Mouse (Mus musculus) kidney, postnatal 14 days (tissue): ENCODE results near the gene Akna.

Experiments used
- DNase-seq: peaks from one replicate; pipeline ENCODE4 v3.0.0; 2022; ENCODE audit warnings: mixed read lengths

Akna gene

DNA sequence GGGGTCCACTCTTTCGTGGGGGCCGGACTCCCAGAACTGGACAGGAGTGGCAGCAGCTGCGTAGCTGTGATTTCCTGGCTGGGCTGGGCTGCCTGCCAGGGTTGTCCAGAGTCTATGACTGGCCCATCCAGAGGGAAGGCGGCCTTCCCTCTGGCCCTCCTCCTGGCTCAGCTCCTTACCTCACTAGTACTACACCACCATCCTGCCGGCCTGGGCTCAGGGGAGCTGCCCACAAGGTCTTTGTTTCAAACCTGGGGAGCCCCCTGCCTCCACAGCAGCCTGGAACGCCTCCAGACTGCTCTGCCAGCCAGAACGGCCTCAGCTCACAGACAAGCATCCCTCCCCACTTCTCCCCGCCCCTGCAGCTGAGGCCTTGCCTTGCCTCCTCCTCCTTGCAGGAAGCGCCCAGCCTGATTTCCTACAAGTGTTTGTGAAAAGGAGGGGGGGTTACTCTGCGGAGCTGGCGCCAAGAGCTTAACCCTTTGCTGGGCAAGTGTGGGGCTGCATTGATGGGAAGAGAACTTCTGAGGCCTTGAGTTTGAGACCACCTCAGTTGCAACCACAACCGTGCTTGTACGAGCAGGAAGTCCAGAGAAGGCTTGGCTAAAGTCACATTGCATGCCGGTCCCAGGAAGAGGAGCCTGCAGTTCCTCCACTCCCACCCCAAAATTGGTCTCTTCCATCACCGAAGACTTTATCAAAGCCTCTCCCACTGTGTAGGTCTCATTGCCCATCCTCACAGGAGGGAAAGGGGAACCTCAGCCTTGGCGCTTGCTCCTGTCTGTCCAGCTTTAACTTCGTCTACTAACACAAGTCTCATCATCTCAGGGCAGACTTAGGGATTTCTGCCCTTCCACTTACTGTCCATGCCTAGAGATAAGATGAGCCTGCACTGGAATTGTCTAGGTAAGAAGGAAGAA lies at the start of gene Akna:
TSS of gene Akna (minus strand) at position 315 of the 920 bp plus-strand sequence.
- peak; percentile 94 for DNase-seq

DNA sequence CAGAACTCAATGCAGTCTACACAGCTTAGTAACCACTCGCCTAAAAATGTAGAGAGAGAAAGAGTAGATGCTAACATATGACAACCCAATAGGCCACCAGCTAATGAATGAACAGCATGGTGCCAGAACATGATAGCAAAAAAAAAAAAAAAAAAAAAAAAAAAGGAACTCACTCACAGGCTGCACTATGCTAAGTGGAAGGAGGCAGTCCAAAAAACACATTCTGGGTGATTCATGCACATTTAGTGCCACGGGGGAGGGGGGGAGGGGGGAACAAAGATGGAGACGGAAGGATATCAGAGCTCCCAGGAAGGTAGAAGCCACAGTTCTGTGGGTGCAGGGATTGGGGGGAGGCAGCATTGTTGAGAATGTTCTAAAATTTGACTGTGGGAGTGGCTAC lies 49.4 kb upstream of the Akna start:
- no peak for DNase-seq

DNA sequence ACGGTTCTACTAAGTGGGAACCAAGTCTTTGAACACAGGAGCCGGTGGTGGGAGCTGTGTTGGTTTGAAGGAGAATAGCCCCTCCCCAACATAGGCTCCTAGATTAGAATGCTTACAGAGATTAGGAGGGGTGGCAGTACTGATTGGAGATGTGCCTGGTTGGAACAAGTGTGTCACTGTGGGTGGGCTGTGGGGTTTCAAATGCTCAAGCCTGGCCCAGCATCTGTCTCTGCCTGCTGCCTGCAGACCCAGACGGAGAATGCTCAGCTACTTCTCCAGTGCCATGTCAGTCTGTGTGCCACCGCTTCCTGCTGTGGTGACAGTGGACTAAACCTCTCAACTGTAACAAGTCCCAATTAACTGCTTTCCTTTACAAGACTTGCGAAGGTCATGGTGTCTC lies 47.4 kb upstream of the Akna start:
- no peak for DNase-seq

DNA sequence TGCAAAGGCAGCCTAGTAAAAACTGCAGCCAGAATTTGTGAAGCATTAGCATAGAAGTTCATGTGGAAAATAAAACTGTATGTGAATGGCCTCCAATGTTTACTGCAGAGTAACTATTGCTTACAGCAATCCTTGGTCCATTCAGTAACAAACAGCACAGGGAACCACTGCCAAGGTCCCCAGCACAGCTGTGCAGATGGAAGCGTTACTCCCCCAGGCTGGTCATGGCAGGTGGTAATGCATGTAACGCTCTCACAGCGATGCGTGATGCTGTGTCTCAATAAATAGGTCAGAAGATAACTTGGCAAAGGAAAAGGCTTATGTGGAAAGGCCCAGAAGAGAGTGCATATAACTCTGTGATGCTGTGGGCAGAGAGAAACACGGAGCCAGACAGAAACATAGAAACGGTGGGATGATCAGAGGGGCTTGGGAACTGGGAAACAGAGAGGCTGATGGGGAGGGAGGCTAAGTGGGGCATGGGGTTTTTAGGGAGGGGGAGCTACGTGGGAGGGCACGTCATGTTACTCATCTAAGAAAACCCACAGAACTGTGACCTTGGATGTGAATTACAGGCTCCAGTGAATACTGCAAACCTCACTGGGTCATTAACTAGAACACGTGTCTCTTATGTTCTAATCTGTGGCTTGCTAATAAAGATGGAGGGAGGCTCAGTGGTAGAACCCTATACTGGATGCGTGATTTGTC lies 41.4 kb upstream of the Akna start:
- DNase-seq = no peak

DNA sequence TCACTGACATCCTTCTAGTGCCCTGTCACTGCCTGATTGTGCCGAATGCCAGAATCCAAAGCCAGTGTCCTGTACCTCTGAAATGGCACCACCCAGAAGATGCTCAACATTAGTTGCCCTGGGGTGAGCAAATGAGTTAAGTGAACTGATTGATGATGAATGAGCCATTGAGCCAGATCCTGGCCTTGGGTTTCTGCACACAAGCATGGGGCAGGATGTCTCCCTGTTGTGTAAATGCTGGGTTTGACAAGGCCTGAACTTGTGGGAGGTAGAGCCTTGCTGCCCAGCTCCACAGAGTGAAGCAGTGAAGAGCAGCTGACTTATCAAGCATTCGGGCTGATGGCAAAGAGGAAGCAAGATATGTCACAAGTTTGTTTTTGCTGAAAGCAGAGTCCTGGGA lies 39.9 kb upstream of the Akna start:
- DNase-seq = no peak

DNA sequence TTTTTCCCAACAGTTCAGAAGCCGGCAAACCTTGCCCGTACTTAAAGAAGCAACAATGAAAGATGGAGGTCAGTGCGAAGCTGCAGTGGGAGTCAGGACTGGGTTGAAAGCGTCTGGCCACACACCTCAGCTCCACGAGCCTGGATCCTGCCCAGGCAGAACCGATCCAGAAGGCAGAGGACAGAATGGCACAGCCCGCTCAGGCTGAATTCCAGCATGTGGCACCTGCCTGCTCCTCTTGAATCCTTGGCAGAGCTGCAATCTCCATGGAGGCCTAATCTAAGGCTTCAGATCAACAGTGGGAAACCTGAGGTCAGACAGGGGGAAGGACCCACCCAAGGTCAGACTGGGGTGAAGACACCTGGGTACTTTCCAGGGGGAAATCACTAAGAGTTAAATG lies 38.5 kb upstream of the Akna start:
- DNase-seq = no peak

DNA sequence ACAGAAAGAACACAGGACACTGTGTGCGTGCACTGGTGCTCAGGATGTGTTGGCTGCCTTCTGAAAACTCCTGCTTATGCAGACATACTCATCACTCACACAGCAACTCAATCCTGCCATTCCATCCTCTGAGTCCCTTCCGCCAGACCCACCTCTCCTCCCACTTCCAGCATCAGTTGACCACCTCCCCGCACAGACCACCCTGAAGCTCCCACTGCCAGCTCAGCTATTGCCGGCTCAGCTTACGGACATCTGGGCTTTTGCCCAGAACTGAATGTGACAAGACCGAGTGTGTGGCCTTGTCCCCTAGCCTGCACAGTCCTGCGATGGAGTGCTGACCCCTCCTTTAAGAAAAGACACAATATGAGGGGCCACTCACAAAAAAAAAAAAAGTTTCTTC lies 37.1 kb upstream of the Akna start:
- no peak for DNase-seq

DNA sequence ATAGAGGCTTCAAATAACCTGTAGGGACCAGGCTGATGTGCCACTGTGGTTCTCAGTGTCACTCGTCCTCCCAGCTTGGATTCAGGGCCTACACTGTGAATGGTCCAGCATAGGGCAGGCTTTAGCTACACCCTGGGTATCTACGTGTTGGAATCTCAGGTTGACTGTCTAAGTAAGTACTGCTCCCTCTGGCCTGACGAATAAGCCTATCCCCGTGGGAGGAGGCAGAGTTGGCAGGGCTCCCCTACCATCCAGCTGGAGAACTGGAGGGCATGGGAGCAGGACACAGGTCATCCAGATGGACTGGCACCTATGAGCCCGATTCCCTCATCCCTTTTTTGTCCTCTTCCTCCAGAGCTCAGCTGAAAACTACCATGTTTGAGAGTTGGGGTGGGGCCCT lies 34.8 kb upstream of the Akna start:
- DNase-seq = no peak

DNA sequence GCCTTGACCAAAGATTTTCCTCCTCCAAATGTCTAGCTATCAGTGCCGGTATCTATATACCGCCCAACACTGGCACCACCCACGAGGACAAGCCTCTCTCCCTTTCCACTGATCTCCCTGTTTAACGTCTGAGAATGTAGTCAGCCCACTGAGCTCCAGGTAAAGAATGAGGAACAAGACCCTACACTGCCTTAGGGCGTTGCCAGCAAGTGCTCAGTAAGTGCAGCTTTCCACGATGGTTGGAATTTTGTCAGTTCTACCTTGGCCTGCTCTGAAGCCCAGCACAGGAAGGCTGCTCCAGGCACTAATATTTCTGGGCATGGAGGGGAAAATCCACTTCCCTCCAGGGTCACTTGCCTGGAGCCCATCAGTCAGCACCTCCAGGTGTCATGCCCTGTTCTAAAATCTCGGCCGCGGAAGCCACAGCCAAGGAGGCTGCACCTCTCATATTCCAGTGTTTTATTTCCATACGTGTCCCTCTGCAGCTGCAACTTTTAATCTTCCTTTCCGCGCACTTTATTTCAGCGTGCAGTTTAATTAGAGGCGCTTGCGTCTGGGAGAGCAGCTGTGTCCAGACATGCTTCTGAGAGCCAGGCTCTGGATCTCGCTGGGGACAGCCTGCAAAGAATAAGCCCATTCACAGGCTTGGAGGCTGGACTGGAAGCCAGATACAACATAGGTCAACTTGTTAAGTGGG lies 34.1 kb upstream of the Akna start:
- no peak for DNase-seq

DNA sequence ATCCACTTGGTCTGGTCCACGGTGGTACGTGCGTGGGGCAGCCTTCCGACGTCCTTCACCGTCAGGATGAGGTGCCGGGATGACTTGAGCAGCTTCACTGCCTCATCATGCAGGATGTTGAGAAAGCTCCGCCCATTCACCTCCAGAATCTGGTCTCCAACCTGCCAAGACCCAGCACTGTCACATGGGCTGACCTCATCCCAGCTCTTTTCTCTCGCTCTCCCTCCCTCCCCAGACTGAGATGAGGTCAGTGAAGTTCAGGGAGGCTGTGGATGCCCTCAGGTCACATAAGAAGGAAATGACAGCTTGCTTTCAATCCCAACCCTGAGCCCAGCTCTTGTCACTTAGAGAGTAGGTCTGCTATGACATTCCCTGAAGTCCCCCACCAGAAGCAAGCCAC lies 32.2 kb upstream of the Akna start:
- DNase-seq = no peak

DNA sequence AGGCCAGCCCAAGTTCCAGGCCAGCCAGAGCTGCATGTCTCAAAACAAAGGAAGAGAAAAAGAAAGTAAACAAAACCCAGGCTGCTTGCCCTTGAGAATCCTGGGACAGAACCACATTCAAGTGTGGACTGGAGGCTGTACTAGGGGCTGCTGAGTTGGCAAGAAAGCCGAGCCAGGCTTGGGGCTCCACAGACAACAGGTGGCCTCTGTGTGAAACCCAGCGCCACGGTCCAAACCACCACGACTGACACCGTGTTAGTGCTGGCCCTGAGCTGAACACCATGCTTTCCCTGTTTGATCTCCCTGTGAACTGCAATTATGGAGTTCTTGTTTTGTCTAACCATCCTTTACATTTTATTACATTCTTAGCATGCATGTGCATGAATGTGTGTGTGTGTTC lies 27.9 kb upstream of the Akna start:
- DNase-seq = no peak

DNA sequence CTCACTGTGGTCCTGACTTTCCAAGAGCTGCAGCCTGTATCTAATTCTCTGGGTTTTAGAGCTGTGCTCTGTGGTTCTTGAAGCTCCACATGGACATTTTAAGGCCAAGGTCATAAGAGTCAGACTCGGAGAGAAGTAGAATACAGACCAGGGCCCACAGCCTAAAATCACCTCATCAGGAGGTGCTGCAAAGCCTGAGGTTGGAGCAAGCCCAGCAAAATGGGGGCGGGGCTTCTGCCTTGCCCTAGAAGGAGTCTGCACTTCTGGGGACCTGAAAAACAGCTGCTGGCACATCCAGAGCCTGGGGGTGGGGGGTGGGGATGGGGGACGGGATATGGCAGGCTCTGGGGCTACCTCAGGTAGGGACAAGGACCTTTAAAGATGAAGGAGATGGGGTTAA lies 27.2 kb upstream of the Akna start:
- DNase-seq = no peak

DNA sequence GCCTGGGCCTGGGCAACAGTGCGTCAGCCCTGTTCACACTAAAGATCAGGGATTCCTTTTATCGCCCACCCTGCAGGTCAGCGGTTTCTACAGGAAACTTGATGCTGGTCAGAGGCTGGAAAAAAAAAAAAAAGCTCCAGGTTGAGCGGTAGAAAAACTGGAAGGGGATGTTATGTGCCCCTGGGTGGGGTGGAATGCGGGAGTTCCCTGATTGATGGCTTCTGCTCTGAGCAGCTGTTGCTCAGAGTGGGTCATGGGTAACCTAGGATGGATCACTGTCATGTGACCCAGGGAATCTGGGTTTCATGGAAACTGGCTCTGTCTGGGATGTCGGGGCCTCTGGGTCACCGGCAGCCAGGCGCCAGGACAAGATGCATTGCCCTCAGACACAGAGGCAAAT lies 23.2 kb upstream of the Akna start:
- no peak for DNase-seq

DNA sequence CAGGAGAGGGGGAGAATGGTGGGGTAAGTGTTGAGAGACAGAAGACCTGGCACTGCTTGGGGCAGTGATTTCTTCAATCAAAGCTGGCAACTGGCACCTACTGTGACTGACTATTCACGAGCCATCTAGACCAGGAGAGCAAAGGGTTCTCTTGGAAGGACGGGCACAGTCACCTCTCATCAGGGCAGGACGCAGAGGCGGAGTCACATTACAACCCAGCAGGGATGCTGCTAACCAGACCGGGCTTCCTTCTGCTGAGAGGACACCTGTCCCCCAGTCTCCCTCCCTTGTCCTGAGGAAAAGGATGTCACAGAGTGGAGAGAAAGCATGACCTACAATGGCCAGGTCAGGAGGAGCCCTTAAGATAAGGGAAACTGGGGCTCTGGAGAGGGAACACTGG lies 20.7 kb upstream of the Akna start:
- no peak for DNase-seq

DNA sequence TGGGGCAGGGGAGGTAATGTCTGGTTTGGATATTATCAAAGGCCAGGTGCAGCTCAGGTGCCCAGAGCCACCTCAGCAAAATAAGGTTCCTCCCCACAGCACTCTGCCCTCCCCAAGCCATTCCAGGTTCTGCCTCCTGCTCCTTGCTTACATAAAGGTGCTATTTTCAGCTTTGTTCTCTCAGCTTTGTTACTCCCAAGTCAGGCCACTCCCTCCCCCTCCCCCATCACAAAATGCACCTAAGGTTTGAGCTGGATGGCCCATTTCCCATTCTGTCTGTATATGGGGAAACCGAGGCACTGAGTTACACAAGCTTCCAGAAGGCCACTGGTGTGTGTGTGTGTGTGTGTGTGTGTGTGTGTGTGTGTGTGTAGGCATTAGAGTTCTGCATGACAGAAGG lies 20.1 kb upstream of the Akna start:
- DNase-seq = no peak

DNA sequence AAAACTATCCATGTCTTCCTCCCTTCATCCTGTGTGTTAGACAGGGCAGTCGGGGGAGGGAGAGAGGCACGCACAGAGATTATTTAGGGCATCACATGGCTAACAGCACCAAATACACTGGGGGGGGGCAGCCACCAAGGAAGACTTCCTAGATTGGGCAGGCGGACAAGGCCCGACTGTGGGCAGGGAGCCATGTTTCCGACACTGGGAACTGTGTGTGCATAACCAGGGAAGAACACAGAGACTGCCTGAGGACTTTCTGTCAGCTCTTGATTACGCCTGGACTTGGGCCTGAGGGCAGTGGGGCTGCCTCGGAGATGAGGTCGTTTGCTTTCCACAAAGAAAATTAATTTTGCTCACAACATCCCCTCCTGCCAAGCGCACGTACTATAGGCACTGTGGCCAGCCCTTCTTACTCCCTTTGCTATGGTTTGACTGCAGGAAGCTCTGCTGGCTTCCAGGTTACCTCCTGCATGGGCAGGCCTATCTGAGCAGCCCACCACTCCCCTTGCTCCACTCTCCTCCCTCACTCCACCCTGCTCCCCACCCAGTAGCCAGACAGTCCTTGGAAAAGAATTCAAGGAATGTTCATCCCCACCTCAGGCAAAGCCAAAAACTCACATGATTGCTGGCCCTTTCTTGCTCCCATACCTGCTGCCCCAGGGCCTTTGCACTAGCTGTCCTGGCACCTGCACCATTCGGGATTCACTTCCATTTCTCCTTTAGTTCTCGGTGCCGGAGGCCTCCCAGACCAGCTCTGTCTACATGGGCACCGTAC lies 17.2 kb upstream of the Akna start:
- peak; percentile 32 for DNase-seq

DNA sequence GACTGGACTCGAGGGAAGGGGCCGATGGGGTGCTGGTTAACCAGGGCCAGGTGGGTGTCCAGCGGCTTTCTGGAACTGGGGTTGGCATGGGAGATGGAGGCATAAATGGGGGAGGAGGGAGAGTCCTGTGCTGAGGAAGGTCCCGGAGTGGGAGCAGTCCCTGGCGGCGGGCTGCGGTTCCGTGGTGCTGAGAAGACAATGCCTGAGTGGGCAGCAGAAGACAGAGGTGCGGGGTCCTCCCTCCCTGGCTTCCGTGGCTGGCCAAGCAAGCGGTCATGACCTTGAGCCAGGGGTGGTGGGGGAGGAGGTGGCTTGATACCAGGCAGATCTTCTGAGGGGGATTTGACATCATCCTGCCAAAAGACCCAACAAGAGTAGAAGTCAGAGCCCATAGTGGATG lies 15.1 kb upstream of the Akna start:
- no peak for DNase-seq

DNA sequence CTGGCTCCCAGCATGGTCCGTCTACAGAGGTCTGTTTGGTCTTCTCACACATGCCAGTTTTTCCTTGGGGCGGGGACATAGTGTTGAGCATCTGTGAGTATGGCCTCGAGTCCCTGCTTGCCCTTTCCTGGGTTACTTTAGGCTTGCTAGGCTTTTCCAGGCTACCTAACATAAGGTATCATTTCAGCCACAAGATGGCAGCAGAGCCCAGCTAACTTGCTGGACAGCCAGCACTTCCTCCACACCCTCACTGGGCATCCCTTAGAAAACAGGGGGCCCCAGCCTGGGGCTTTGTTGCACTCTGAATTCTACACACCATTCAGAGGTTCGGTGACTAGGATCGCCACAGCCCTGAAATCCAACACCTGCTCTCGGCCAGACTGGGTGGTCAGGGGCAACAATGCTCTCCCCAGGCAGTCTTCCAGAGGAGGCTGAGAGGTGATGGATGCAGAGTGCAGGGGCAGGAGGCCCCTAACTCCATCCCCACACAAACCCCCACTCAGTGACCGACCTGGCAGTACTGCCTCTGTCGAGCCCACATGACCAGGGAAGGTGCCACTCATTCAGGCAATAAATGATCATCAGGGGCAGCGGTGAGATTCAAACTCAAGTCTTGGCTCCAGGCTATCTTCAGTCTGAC lies 14.3 kb upstream of the Akna start:
- peak; percentile 87 for DNase-seq

DNA sequence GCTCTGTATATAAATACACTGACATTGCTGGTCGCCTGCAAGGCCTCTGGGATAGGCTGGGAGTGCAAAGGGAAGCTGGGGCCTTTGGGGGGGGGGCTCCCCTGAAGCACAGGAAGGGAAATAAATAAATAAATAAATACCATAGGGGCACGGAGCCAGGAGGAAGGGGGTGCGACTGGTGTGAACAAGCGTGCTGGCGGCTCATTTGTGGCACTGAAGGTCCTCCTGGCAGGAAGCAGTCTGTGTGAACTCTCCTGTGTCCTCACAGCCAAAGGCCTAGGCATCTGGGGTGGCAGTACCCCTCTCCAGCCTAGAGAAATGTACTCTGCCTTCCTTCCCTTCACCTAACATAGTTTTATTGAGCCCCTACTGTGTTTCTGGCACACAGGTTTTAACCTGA lies 11.8 kb upstream of the Akna start:
- peak; percentile 34 for DNase-seq

DNA sequence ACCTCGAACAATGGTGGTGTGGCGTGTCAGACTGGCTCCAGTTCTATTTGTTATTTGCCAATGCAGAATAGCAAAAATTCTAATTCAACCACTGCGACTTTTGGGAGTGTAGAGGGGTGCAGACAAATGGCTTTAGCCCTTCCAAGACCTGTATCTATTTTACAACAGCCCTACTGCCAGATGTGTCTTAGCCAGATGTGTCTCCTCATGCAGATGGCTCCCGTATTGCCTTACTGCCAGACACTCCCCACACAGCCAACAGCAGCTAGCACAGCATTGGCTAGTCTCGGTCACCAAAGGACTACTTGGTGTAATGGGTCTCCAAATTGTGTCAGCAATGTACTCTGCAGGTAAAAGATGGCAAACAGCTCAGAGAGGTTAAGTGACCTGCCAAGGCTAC lies 8.1 kb upstream of the Akna start:
- no peak for DNase-seq

DNA sequence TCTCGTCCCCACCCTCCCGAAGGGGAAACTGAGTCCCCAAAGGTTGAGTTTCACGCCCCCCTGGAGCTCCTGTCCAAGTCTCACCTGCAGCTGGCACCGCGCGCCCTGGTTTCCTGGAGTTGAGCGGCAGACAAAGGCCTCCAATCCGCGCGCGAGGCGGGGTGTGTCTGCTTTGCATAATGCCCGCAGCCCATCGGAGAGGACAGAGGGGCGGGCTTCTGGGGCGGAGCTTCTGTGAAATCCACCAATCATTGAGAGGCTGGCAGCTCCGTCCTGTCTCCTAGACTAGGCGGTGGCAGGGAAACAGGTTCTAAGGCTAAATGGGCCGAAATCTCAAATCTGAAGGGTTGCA lies 7.4 kb upstream of the Akna start:
- DNase-seq = peak; percentile 95

DNA sequence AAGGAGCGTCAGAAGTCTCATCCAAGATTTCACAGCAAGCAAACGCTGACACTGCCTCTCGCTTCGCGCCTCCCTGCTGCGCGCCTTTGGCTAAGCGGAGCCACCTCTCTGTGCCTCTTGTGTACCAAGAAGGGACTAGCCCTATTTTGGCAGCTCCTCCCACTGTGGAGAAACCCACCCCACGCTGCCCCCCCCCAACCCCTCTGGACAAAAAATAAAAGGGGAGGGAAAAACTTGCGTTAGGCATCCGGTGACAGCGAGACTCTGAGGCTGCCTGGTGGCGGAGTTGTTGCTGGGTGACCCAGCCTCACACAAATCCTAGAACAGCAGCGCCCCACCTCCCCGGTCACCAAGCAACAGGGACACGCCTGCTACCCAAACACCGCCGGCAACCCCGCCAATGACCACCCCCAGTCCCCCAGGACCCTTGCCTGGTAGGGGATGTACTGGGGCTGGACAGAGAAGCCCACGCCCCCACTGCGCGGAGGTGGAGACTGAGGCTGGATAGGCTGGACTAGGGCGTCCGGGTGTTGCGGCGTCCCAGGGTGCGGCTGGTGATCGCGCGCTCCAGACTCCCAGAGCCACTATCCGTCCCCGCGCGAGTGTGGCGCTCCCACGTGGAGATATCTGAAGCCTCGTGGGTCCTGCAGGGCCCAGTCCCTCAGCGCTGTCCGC lies 6.9 kb upstream of the Akna start:
- no peak for DNase-seq
